Mouse (Mus musculus): ENCODE measurements around the gene Hic1. TPM values are rescaled to one million over a fixed set of nuclear protein-coding genes. Genes with fewer than 3 reads are reported as not detected.

Hic1 gene
- polyA plus RNA-seq, 1 experiment from 2014 or later: 3.6 TPM

GRCm38 (mm10) chr11:75197956-75198355 is 28.6 kb upstream of the Hic1 start:
- no peak overlapping the region for H3K4me3 ChIP-seq (ENCODE audit: low read depth, low read length)
- H3K4me1 ChIP-seq (ENCODE audit: control insufficient read depth, insufficient read depth, low read length): peaks cover 15% of the 10 kb centered on the region
- DNase-seq (ENCODE audit: low spot score) (no peak), ATAC-seq (replicated peaks; ENCODE audit: insufficient number of reproducible peaks, low FRiP score, low TSS enrichment, low read depth) (no peak)
- no peak overlapping the region for H3K4me2 ChIP-seq (ENCODE audit: low read depth, low read length)
- no peaks in the 10 kb centered on the region for H3K36me3 ChIP-seq (replicated peaks; ENCODE audit: control insufficient read depth, insufficient read depth, low read depth, low read length)
- no peaks in the 10 kb centered on the region for H3K9me3 ChIP-seq (replicated peaks; ENCODE audit: control insufficient read depth, low read length)
- peaks cover 32% of the 10 kb centered on the region for H3K27me3 ChIP-seq (ENCODE audit: control insufficient read depth, insufficient read depth, low read length)
- no peak overlapping the region for H3K9ac ChIP-seq (replicated peaks; ENCODE audit: low read length)
- WGBS: 24% methylated on average over 7 of the region's 7 CpGs
- no peak overlapping the region for H3K27ac ChIP-seq (replicated peaks; ENCODE audit: low read depth, low read length)

GRCm38 (mm10) chr11:75196131-75196530 is 26.8 kb upstream of the Hic1 start:
- peaks cover 17% of the 10 kb centered on the region for H3K4me1 ChIP-seq (ENCODE audit: control insufficient read depth, insufficient read depth, low read length)
- no peaks in the 10 kb centered on the region for H3K9me3 ChIP-seq (replicated peaks; ENCODE audit: control insufficient read depth, low read length)
- no peak overlapping the region for H3K9ac ChIP-seq (replicated peaks; ENCODE audit: low read length)
- no peaks in the 10 kb centered on the region for H3K36me3 ChIP-seq (replicated peaks; ENCODE audit: control insufficient read depth, insufficient read depth, low read depth, low read length)
- ATAC-seq (replicated peaks; ENCODE audit: insufficient number of reproducible peaks, low FRiP score, low TSS enrichment, low read depth) (no peak), DNase-seq (ENCODE audit: low spot score) (no peak)
- H3K4me3 ChIP-seq (ENCODE audit: low read depth, low read length): no peak overlapping the region
- no peak overlapping the region for H3K27ac ChIP-seq (replicated peaks; ENCODE audit: low read depth, low read length)
- peaks cover 33% of the 10 kb centered on the region for H3K27me3 ChIP-seq (ENCODE audit: control insufficient read depth, insufficient read depth, low read length)
- 45% methylated on average over 6 of the region's 6 CpGs for WGBS
- no peak overlapping the region for H3K4me2 ChIP-seq (ENCODE audit: low read depth, low read length)

GRCm38 (mm10) chr11:75194850-75195461 is 25.6 kb upstream of the Hic1 start:
- Histone ChIP-seq H3K9me3 (replicated peaks; ENCODE audit: control insufficient read depth, low read length) (no peaks in the 10 kb centered on the region), H3K36me3 (replicated peaks; ENCODE audit: control insufficient read depth, insufficient read depth, low read depth, low read length) (no peaks in the 10 kb centered on the region), H3K4me3 (ENCODE audit: low read depth, low read length) (peak overlapping the region; percentile 43), H3K9ac (replicated peaks; ENCODE audit: low read length) (peak overlapping the region; percentile 22; the same call in 1 of the 2 replicates), H3K4me1 (ENCODE audit: control insufficient read depth, insufficient read depth, low read length) (peaks cover 17% of the 10 kb centered on the region), H3K27ac (replicated peaks; ENCODE audit: low read depth, low read length) (no peak overlapping the region), H3K4me2 (ENCODE audit: low read depth, low read length) (peak overlapping the region; percentile 89), H3K27me3 (ENCODE audit: control insufficient read depth, insufficient read depth, low read length) (peaks cover 33% of the 10 kb centered on the region)
- peak; percentile 88 for DNase-seq (ENCODE audit: low spot score)
- peak; percentile 46; the same call in 1 of the 2 replicates for ATAC-seq (replicated peaks; ENCODE audit: insufficient number of reproducible peaks, low FRiP score, low TSS enrichment, low read depth)
- WGBS: 2% methylated on average over 39 of the region's 39 CpGs

GRCm38 (mm10) chr11:75194121-75194849 is 25.0 kb upstream of the Hic1 start:
- Histone ChIP-seq H3K4me2 (ENCODE audit: low read depth, low read length) (peak overlapping the region; percentile 89), H3K4me3 (ENCODE audit: low read depth, low read length) (peak overlapping the region; percentile 43), H3K4me1 (ENCODE audit: control insufficient read depth, insufficient read depth, low read length) (peaks cover 17% of the 10 kb centered on the region), H3K27me3 (ENCODE audit: control insufficient read depth, insufficient read depth, low read length) (peaks cover 33% of the 10 kb centered on the region), H3K9ac (replicated peaks; ENCODE audit: low read length) (peak overlapping the region; percentile 48), H3K9me3 (replicated peaks; ENCODE audit: control insufficient read depth, low read length) (no peaks in the 10 kb centered on the region), H3K27ac (replicated peaks; ENCODE audit: low read depth, low read length) (no peak overlapping the region), H3K36me3 (replicated peaks; ENCODE audit: control insufficient read depth, insufficient read depth, low read depth, low read length) (no peaks in the 10 kb centered on the region)
- no peak for ATAC-seq (replicated peaks; ENCODE audit: insufficient number of reproducible peaks, low FRiP score, low TSS enrichment, low read depth)
- under 1% methylated on average over 52 of the region's 52 CpGs for WGBS
- peak; percentile 36 for DNase-seq (ENCODE audit: low spot score)

- under 1% methylated on average over 83 of the region's 84 CpGs for WGBS
- H3K36me3 ChIP-seq (replicated peaks; ENCODE audit: control insufficient read depth, insufficient read depth, low read depth, low read length): no peaks in the 10 kb centered on the region
- H3K9me3 ChIP-seq (replicated peaks; ENCODE audit: control insufficient read depth, low read length): no peaks in the 10 kb centered on the region
- no peak within 1 kb of the TSS for H3K27ac ChIP-seq (replicated peaks; ENCODE audit: low read depth, low read length)
- DNase-seq (ENCODE audit: low spot score): peak; percentile 47
- H3K4me2 ChIP-seq (ENCODE audit: low read depth, low read length): peak within 1 kb of the TSS; percentile 89
- peak within 1 kb of the TSS; percentile 48 for H3K9ac ChIP-seq (replicated peaks; ENCODE audit: low read length)
- no peak; the same call in 1 of the 2 replicates for ATAC-seq (replicated peaks; ENCODE audit: insufficient number of reproducible peaks, low FRiP score, low TSS enrichment, low read depth)
- H3K4me1 ChIP-seq (ENCODE audit: control insufficient read depth, insufficient read depth, low read length): peaks cover 17% of the 10 kb centered on the region
- peak within 1 kb of the TSS; percentile 43 for H3K4me3 ChIP-seq (ENCODE audit: low read depth, low read length)
- H3K27me3 ChIP-seq (ENCODE audit: control insufficient read depth, insufficient read depth, low read length): peaks cover 33% of the 10 kb centered on the region
Measured at GRCm38 (mm10) chr11:75193256-75194071, 24.1 kb upstream of the Hic1 start, which contains the start of gene Rtn4rl1. Gene Rtn4rl1 (plus strand): TSS chr11:75193783.

- H3K4me2 ChIP-seq (ENCODE audit: low read depth, low read length): peak overlapping the region; percentile 89
- peak overlapping the region; percentile 48; the same call in 1 of the 2 replicates for H3K9ac ChIP-seq (replicated peaks; ENCODE audit: low read length)
- DNase-seq (ENCODE audit: low spot score) (peak; percentile 81), ATAC-seq (replicated peaks; ENCODE audit: insufficient number of reproducible peaks, low FRiP score, low TSS enrichment, low read depth) (0 out of 2 replicates have a peak, but pooled peaks have one; percentile 21)
- no peaks in the 10 kb centered on the region for H3K9me3 ChIP-seq (replicated peaks; ENCODE audit: control insufficient read depth, low read length)
- no peak overlapping the region for H3K27ac ChIP-seq (replicated peaks; ENCODE audit: low read depth, low read length)
- peaks cover 17% of the 10 kb centered on the region for H3K4me1 ChIP-seq (ENCODE audit: control insufficient read depth, insufficient read depth, low read length)
- peak overlapping the region; percentile 43 for H3K4me3 ChIP-seq (ENCODE audit: low read depth, low read length)
- peaks cover 33% of the 10 kb centered on the region for H3K27me3 ChIP-seq (ENCODE audit: control insufficient read depth, insufficient read depth, low read length)
- 22% methylated on average over 13 of the region's 13 CpGs for WGBS
- H3K36me3 ChIP-seq (replicated peaks; ENCODE audit: control insufficient read depth, insufficient read depth, low read depth, low read length): no peaks in the 10 kb centered on the region
Measured at GRCm38 (mm10) chr11:75192336-75193214, 23.3 kb upstream of the Hic1 start.

GRCm38 (mm10) chr11:75191841-75192240 is 22.5 kb upstream of the Hic1 start:
- ATAC-seq (replicated peaks; ENCODE audit: insufficient number of reproducible peaks, low FRiP score, low TSS enrichment, low read depth): no peak
- Histone ChIP-seq H3K27ac (replicated peaks; ENCODE audit: low read depth, low read length) (no peak overlapping the region), H3K9ac (replicated peaks; ENCODE audit: low read length) (no peak overlapping the region), H3K4me3 (ENCODE audit: low read depth, low read length) (no peak overlapping the region), H3K9me3 (replicated peaks; ENCODE audit: control insufficient read depth, low read length) (no peaks in the 10 kb centered on the region), H3K36me3 (replicated peaks; ENCODE audit: control insufficient read depth, insufficient read depth, low read depth, low read length) (no peaks in the 10 kb centered on the region), H3K27me3 (ENCODE audit: control insufficient read depth, insufficient read depth, low read length) (peaks cover 31% of the 10 kb centered on the region), H3K4me2 (ENCODE audit: low read depth, low read length) (no peak overlapping the region), H3K4me1 (ENCODE audit: control insufficient read depth, insufficient read depth, low read length) (peaks cover 17% of the 10 kb centered on the region)
- DNase-seq (ENCODE audit: low spot score): no peak
- WGBS: 57% methylated on average over 6 of the region's 6 CpGs

All from embryonic facial prominence, embryonic 11.5 days (tissue).